Mouse (Mus musculus) R1 (cell line): ENCODE data around the gene Rps11.

Source experiments
- DNase-seq: peaks from one replicate; pipeline ENCODE4 v3.0.0-alpha.2; 2018; ENCODE audit warnings: low read depth, low spot score

Gene Rps11

DNA sequence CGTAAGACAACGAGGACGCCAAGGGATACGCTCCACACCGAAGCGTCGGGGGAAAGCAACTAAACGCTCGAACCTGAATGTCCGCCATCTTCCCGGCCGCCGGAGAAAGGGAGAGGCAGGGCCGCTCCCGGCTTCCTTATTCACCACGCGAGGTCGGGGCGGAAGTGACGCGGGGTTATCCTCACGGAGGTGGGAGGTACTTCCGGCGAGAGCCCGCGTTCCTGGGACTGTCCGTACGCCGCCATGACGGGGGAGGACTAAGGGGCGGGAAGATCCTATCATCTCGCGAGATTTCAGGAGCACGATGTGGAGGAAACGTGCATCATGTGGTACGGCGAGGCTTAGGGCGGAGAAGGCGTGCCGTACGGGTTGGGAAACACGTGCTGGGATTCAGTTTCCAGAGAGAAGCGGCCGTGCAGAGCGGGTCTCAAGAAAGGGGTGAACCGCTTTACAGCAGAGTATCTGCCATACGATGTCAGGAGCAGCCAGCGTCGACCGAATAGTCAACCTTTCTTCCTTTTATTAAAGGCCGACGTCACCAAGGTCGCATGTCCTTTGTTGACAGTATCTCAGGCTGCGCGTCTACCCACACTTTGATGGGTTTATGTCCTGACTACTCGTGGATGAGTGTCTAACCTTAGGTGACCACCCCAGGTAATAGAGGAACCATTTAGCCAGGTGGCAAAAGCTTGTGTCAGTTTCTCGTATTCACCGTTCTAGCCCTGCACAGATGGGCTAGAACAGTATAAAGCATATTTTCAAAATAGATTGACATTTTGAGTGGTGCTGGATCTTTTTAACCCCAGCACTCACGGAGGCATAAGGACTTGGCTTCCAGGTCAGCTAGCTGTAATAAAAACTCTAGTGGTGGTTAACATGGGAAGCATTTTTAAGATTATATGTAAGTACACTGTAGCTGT is at the start of gene Rps11:
Gene Rps11, minus strand, starts transcription at position 216 of the 920 bp plus-strand sequence.
- DNase-seq, result peak; percentile 99

DNA sequence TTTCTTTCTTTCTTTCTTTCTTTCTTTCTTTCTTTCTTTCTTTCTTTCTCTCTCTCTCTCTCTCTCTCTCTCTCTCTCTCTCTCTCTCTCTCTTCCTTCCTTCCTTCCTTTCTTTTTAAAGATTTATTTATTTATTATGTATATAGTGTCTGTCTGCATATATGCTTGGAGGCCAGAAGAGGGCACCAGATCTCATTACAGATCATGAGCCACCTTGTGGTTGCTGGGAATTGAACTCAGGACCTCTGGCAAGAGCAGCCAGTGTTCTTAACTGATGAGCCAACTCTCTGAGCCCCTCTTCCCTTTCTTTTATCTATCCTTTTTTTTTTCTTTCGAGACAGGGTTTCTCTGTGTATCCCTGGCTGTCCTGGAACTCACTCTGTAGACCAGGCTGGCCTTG is 49.5 kb upstream of the Rps11 start:
- peak; percentile 83 for DNase-seq

DNA sequence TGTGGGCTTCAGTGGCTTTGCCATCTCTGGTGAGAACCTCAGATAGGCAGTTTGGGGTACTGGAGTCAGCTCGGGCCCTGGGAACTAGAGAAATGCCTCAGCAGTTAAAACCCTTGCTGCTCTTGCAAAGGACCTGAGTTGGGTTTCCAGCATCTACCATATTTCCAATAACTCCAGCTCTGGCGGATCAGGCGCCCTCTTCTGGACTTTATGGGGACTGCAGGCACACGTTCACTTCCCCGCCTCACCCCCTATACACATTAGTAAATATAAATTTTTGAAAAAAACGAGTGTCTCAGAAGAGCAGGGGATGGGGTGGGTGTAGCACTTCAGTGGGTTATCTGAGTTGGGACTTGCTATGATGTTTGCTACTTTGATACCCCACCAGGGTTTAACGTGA is 48.7 kb upstream of the Rps11 start:
- peak; percentile 70 for DNase-seq

DNA sequence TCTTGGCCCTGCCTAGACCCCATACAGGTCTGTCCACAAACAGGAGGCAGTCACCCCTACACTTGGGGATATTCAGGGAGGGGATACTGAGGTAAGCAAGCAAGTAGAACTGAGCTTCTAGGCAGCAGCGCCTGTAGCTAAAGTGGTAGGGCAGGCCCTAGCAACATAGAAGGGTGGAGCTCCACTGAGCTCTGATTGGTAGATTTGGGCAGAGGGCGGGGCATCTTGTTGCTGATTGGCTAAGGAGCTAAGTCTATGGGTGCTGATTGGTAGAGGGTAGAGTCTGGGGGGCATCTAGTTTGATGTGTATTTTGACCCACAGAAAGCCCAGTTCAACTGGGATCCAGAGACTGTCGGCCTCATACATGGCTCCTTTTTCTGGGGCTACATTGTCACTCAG is 45.3 kb upstream of the Rps11 start:
- DNase-seq, result no peak

DNA sequence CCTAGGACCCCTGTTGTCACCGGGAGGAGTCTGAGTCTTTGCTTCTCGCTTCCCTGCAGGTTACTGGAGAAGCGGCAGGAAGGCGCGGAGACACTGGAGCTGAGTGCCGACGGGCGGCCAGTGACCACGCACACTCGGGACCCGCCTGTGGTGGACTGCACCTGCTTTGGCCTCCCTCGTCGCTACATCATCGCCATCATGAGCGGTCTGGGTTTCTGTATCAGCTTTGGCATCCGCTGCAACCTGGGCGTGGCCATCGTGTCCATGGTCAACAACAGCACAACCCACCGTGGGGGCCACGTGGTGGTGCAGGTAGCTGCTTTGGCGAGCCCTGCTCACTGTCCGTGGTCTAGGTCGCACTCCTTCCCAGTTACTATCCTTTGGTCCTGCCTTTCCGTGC is 44.4 kb upstream of the Rps11 start:
- DNase-seq, result no peak

DNA sequence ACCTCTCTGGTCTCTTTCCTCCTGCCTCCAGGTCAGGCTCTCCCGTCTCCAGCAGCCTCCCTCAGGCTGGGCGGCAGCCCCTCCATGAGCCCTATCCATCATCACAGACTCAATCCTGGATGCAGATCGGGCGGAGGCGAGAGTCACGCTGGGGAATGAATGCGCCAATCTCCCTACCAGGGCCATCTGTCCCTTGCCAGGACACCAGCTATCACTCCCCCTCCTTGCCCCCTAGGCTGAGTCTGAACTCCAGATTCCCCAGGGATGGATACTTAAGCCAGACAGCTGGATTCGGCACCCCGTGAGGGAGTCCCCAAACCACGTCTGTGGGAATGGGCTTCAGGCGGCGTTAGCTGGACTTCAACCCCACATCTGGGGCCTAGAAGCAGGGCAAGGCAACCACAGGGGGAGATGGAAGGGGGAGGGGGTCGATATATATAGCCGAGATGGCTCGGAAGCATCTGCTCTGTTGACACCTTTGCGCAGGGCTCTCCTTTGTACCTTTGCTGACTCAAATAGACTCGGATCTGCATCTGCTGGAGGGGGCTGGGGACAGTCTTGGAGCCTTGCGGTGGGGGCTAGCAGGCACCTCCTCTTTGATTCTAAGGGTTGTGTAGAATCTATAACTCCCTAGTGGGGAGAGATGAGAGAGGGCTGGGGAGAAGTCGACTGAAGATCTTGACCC is 43.7 kb upstream of the Rps11 start:
- DNase-seq, result no peak

DNA sequence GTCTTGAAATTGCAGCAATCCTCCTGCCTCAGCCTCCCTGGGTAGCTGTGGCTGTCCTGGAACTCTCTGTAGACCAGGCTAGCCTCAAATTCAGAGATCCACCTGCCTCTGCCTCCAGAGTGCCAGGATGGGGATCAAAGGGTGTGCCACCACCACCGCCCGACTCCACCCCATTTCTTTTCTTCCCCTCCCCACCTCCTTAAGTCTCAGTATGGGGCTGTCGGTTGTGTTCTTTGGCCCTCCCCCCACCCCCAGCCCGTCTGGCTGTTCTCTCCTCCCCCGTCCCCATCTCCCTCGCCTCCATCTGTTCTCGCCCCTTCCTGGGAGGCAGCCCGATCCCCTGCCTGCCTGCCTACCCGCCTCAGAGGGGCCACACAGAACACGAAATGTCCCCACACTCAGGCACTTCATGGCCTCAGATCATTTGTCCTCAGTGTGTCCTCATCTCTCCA is 42.7 kb upstream of the Rps11 start:
- no peak for DNase-seq

DNA sequence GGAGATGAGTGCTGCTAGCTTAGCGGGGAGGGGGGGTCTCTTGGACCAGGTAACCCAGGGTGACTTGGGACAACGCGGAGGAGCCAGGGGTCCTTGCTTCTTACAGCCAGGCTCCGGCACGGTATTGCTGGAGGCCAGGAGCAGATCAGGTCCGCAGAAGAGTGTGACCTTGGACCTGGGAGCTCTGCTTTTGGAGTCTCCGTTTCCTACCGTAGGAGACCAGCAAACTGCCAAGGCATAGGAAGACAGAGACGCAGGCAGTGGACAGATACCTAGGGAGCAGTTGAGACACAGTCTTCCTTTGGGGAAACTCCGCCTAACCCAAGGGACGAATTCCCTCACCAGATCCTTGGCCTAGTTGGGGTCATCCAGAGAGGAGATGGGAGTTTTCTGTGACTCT is 41.5 kb upstream of the Rps11 start:
- DNase-seq, result no peak

DNA sequence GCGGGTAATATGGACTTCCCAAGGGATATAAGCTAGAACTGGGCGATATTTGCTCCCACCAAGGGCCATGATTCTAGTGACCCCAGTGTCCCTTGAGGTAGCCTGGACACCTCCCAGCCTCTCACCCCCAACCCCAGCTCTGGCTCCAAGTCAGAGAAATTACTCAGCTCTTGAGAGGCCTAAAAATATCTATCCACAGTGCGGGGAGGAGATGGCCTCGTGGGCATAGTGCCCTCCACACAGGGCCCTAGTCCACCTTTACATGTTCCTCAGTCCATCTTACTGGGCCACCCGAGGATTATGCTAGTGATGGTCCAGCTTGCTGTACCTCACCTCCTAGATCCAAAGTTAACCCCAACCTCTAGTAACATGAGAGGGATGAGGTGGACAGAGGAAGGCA is 40.6 kb upstream of the Rps11 start:
- DNase-seq, result no peak

DNA sequence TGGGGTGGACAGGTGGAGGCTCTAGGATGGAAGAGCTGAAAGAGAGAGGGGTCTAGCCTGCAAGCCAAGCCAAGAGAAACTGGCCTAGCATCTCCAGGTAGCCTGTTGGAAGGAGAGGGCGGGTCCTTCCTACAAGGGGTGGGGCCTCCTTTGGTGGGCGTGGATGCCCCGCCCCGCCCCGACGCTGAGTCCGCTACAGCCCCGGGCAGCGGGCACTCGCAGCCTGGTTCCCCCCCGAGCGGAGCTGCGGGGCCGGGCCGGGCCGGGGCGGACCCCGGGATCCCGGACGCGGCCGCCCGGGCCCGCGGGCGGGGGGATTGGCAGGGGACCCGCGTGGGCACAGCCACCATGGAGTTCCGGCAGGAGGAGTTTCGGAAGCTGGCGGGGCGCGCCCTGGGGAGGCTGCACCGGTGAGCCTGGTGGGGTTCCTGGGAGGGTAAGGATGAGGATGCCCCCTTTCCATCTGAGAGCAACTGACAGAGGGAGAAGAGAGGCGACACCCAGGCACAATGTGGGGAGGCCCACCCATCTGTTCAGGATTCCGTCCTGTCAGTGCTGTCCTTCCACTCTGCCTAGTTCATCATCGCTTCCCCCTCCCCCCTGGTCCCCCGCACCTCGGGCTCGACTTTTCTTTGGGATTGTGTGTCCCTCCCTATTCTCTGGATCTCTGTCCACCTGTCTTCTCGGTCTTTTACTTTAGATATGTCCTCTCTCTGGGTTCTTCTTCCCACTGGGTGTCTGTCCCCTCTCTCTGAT is 39.7 kb upstream of the Rps11 start, which contains the start of gene Slc17a7:
Gene Slc17a7, plus strand, starts transcription at position 215 of the 756 bp plus-strand sequence.
- peak; percentile 59 for DNase-seq

DNA sequence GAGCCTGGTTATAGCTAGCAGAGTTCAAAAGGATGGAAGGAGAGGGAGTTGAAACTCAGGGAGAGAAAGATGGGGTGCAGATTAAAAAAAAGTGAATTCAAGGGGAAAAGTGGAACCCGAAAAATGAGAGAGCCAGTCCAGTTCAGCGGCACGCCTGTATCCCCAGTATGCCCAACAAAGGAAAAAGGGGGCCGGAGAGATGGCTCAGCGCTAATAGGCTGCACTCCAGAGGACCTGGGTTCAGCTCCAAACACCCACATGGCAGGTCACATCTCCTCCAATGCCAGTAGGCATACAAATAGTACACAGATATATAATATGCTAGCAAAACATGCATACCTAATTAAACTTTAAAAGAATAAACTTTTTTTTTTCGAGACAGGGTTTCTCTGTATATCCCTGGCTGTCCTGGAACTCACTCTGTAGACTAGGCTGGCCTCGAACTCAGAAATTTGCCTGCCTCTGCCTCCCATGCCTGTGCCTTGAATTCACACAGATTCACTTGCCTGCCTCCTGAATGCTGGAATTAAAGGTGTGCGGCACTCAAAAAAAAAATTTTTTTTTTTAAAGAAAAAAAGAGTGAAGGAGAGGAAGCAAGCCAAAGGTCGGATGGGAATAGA is 38.9 kb upstream of the Rps11 start:
- DNase-seq, result no peak

DNA sequence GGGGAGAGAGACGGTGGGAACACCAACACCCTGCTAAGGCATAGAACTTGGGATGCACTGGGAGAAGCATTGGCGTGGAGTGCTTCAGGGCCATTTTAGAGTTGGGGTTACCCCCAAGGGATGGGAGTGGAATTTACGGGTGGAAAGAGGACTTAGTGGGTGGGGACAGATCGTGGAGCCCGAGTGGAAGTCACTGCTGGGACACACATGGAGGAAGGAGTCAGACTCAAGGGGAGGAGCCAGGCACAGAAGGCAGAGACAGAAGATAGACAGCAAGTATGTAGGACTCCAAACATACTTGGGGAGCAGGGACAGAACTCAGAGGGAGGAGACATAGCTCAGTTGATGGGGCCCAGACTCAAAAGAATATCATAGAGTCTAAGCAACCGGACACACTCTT is 38.3 kb upstream of the Rps11 start:
- DNase-seq, result no peak

DNA sequence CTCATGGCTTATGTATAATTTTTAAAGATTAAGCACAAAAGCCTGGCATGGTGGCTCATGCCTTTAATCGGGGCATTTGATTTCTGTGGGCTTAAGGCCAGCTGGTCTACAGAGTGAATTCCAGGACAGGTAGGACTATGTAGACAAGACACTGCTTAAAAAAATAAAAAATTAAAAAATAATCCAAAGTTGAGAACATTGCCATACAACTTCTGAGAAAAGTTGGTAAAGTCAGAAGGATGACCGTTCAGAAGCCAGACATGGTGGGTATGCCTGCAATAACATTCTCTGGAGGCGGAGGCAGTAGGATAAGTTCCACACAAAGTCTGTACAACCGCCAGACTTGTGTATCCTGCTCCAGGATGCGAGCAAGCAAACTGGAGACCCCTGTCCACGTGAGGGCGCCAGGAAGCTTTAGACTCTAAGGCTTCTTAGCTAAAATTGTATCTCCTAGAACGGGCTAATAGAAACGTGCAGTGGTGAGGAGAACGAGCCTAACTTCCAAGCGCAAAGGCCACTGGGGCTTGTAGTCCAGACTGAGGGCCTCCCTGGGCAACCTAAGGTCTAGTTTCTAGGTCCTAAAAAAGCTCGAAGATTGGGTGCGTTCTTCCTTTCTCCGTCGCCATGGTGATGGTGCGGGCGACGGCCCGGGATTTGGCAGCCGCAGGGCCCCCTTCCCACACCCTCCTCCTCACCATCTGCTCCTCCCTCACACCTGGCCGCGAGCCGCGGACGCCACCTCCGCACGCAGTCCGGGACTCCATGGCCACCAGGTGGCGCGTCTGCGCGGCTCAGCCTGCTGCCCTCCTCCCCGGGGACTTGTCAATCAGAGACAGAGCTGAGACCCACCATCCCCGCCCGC is 37.6 kb upstream of the Rps11 start:
- DNase-seq, result peak; percentile 98

DNA sequence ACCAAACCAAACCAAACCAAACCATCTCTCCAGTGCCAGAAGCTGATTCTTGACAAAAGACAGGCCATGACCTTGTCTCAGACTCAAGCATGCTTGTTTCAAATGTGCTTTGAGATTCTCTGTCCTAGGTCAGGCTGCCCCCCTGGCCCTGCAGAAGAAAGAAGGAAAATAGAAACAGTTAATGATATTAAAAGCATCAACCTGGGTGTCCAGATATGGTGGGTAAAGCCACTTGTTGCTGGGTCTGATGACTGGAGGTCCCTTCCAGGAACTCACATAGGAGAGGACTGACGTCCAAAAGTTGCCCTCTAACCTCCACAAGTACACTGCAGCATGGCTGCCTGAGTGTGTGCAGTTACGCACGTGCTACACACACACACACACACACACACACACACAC is 36.6 kb upstream of the Rps11 start:
- no peak for DNase-seq

DNA sequence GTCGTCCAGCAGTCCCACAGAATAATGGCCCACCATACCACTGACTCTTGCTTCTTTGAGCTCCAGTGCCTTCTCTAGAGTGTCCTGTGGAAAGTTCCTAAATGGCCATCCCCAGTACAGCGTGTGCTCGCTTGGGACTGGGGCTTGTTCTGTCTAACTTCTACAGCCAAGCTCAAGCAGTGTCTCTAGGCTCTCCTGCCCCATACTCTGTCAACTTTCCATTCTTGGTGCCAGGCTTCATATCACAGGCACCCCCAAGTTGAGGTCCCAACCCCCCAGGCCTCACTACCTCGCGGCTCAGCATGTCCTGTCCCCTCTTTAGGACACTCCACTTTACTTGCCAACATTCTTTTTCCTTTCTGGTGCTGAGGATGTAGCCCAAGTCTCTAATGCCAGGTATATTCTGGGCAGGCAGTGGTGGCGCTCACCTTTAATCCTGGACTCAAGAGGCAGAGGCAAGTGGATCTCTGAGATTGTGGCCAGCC is 36.1 kb upstream of the Rps11 start:
- no peak for DNase-seq

DNA sequence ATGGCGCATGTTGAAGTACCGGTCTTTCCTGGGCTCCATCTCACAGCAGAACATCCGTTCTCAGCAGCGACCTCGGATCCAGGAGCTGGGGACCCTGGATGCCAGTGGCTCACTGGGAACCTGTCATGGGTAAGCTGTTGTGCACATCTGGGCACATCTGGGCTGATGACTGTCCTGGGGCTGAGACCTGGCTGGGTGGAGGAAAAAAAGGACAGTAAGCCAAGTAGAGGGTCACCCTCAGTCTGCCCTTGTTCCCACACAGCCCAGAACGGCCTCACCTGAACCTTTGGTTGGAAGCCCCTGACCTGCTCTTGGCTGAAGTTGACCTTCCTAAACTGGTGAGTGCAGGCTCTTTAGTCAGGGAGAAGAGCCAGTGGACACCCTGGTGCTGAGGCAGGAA is 34.8 kb upstream of the Rps11 start:
- DNase-seq, result no peak

DNA sequence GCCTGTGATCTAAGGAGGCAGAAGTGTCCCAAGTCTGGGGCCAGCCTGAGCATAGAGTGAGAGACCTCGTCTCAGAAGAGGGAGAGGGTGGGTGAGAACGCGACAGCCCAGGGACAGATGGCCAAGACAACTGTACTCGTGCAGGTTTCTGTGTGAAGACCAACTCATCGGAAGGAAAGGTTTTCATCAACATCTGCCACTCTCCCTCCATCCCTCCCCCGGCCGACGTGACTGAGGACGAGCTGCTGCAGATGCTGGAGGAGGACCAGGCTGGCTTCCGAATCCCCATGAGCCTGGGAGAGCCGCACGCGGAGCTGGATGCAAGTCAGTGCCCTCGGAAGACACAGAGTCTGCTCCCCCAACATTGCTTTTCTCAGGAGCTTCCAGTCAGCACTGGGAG is 33.2 kb upstream of the Rps11 start:
- DNase-seq, result no peak

DNA sequence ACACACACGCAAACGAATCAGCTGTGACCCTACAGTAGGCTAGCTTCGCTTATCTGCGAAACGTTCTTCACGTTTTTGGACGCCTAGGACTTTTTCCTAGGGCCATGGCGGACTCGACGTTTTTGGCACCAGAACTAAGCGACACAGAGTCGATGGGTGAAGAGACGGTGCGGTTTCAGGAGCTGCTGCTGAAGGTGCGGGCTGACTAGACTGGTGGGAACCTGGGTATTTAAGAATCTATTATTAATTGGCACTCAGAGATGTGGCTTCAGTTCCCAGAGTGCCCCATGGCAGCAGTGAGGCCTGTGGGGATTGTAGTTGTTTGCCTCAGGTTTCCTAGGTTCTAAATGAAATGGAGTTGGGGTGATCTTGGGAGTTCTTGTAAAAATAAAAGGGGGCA is 32.0 kb upstream of the Rps11 start:
- DNase-seq, result no peak

DNA sequence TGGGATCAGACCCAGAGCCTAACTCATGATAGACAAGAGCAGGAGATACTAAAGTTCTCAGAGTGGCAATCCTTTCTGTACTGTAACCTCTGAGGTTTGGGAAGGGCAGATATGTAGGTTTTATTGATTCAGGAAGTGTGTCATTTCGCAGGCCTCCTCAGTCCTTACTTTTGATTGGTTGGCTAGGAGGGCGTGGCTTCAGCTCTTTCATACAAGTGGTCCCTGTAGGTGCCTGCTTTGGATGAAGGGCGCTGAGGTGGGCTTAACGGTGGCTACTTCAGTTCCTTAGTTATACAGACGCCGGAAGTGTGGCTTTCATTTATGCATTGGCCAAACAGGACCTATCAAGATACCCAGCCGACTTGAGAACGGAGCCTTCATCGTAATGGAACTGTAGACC is 31.4 kb upstream of the Rps11 start:
- peak; percentile 93 for DNase-seq

DNA sequence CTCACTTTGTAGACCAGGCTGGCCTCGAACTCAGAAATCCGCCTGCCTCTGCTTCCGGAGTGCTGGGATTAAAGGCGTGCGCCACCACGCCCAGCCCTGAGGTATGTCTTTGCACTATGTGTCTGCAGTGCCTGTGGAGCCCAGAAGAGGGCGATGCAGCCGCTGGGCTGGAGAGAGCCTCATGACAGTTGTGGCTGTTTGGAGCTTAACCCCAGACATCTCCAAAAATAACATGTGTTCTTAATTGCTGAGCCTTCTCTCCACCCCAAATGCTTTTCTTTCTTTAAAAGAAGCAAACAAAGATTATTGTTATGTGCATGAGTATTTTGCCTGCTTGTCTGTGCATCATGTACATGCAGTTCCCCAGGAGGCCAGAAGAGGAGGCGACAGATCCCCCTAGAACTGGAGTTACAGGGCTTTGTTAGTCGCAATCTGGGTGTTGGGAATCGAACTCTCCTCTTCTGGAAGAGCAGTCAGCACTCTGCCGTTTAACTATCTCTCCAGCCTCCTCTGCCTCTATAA is 30.8 kb upstream of the Rps11 start:
- peak; percentile 91 for DNase-seq
